Mouse (Mus musculus): ENCODE data around the gene Mapre3. TPM values are rescaled to one million over a fixed set of nuclear protein-coding genes. Genes with fewer than 3 reads are reported as not detected.

The Mapre3 gene
- total and polyA plus RNA-seq, 3 experiments = 0.28 to 2.3 (median 1.6) TPM

DNA sequence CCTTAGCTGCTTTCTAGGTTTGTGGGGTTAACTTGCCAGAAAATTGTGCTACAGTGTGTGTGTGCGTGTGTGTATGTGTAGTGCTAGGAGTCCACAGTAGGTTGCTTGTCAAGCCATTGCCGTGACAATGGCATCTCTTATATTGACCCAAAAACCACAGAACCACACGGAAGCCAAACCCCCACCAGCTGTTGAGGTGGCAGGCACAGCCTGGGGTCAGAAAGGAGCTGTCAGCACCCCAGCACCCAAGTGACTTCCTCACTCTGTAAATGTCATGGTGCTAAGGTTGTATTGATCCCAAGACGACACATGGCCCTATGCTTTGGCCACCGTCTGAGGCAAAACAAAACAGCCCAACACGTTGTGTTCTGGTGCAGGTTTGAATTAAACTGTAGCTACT lies 15.5 kb upstream of the Mapre3 start:
- in situ Hi-C loops (cut with MboI; ENCODE audit: low pct_ligation_motif_present, low pct_unique_long_range_greater_than_20kb, low sequenced_read_pairs) = no loop called here

DNA sequence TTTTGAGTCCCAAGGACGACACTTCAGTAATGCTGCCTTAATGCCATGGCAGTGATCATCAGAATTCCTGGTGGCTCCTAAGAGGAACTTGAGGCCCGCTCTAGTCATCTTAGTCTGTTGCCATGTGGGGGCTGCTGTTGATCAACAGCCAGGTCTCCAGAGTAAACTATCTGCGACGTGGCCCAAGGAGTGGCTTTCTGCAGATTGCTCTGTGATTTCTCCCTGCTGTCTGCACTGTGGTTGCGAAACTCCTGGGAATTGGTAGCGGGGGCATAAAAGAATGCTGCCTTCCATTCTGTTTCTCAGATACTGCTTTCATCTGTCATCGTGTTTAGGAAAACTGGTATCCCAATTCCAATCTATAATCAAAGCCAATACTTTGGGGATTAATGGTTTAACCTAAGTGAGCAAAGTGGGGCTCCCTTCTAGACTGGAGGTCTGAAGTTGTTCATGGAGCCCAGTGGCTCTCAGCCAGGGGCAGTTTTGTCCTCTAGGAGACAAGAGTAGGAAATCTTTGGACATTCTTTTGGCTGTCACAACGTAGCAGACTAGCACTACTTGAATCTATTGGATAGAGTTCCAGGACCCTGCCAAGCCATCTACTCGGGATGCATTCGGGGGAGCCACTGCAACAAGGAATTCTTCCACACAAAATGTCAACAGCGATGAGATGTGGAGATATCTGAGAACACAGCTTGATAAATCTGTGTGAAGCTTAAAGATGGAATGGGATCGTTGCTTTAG lies 11.5 kb upstream of the Mapre3 start:
- in situ Hi-C loops (cut with MboI; ENCODE audit: low pct_ligation_motif_present, low pct_unique_long_range_greater_than_20kb, low sequenced_read_pairs) (loop anchor here (5.0 kb wide), 1 partner anchor 119 kb away; the partner anchor contains the start of gene Khk), dilution Hi-C loops (cut with MboI; ENCODE audit: extremely low pct_ligation_motif_present, extremely low pct_unique_long_range_greater_than_20kb, low sequenced_read_pairs) (no loop called here)
- Histone ChIP-seq H3K4me2 (ENCODE audit: insufficient read depth, low read depth, poor library complexity, severe bottlenecking) (no peak overlapping the region), H3K27me3 (replicated peaks) (peaks cover 64% of the 10 kb centered on the region), H3K27ac (ENCODE audit: insufficient read depth, low read depth) (no peak overlapping the region), H3K4me3 (replicated peaks in 1 of 3; ENCODE audit: low read depth in 2 of 3, low read length in 2 of 3, poor library complexity in 1 of 3) (no peak overlapping the region), H3K36me3 (replicated peaks in 1 of 2; ENCODE audit: control insufficient read depth in 1 of 2, insufficient read depth in 1 of 2, low read length in 1 of 2) (no peaks in the 10 kb centered on the region), H3K9me3 (replicated peaks; ENCODE audit: low read length) (no peaks in the 10 kb centered on the region), H3K79me2 (replicated peaks; ENCODE audit: control insufficient read depth, extremely low read depth, insufficient read depth, poor library complexity, severe bottlenecking) (no peaks in the 10 kb centered on the region), H3K4me1 (ENCODE audit: control insufficient read depth in 1 of 2, insufficient read depth in 2 of 2) (no peaks in the 10 kb centered on the region), H3K9ac (ENCODE audit: insufficient read depth, low read depth) (no peak overlapping the region)
- no peak for DNase-seq (ENCODE audit: extremely low read depth)
- TF ChIP-seq USF1 (IDR thresholded peaks at IDR 0.05; ENCODE audit: low read depth, low read length) (no peak), ELF1 (IDR thresholded peaks at IDR 0.05; ENCODE audit: low read depth, low read length) (no peak), MYC (IDR thresholded peaks at IDR 0.05; ENCODE audit: low read depth, low read length) (no peak), POLR2AphosphoS2 (IDR thresholded peaks at IDR 0.05; ENCODE audit: low read depth, low read length) (no peak), EP300 (IDR thresholded peaks at IDR 0.05; ENCODE audit: low read length) (no peak), MAZ (IDR thresholded peaks at IDR 0.05; ENCODE audit: low read depth, low read length) (no peak), NELFE (IDR thresholded peaks at IDR 0.05; ENCODE audit: low read depth, low read length) (no peak), JUN (IDR thresholded peaks at IDR 0.05; ENCODE audit: insufficient read depth, low read depth, low read length) (no peak), RCOR1 (conservative IDR thresholded peaks at IDR 0.05; ENCODE audit: low read depth, low read length) (no peak), ZKSCAN1 (IDR thresholded peaks at IDR 0.05; ENCODE audit: borderline replicate concordance, low read depth, low read length) (no peak), ZNF384 (IDR thresholded peaks at IDR 0.05; ENCODE audit: low read depth, low read length) (no peak), UBTF (IDR thresholded peaks at IDR 0.05; ENCODE audit: low read depth, low read length) (no peak)

More for the DNA sequence above, 15.5 kb upstream of the Mapre3 start:
- Histone ChIP-seq H3K79me2 (replicated peaks; ENCODE audit: control insufficient read depth, extremely low read depth, insufficient read depth, poor library complexity, severe bottlenecking) (no peaks in the 10 kb centered on the region), H3K4me2 (ENCODE audit: insufficient read depth, low read depth, poor library complexity, severe bottlenecking) (no peak overlapping the region), H3K9ac (ENCODE audit: insufficient read depth, low read depth) (no peak overlapping the region), H3K4me1 (ENCODE audit: control insufficient read depth in 1 of 2, insufficient read depth in 2 of 2) (0 out of 4 replicates have a peak, but pooled peaks cover 0 to 5% of the 10 kb centered on the region in 2 experiments), H3K27me3 (replicated peaks) (peaks cover 88% of the 10 kb centered on the region), H3K4me3 (replicated peaks in 1 of 3; ENCODE audit: low read depth in 2 of 3, low read length in 2 of 3, poor library complexity in 1 of 3) (no peak overlapping the region), H3K27ac (ENCODE audit: insufficient read depth, low read depth) (no peak overlapping the region), H3K9me3 (replicated peaks; ENCODE audit: low read length) (no peaks in the 10 kb centered on the region), H3K36me3 (replicated peaks in 1 of 2; ENCODE audit: control insufficient read depth in 1 of 2, insufficient read depth in 1 of 2, low read length in 1 of 2) (no peaks in the 10 kb centered on the region)
- no peak for DNase-seq (ENCODE audit: extremely low read depth)
- dilution Hi-C loops (cut with MboI; ENCODE audit: extremely low pct_ligation_motif_present, extremely low pct_unique_long_range_greater_than_20kb, low sequenced_read_pairs) = no loop called here
- TF ChIP-seq ETS1 (conservative IDR thresholded peaks at IDR 0.05; ENCODE audit: low read depth, low read length) (no peak), KAT2A (IDR thresholded peaks at IDR 0.05; ENCODE audit: insufficient replicate concordance, low read length) (no peak), ZKSCAN1 (IDR thresholded peaks at IDR 0.05; ENCODE audit: borderline replicate concordance, low read depth, low read length) (no peak), CHD1 (IDR thresholded peaks at IDR 0.05; ENCODE audit: low read depth, low read length) (no peak), TBP (conservative IDR thresholded peaks at IDR 0.05; ENCODE audit: low read depth, low read length) (no peak), MAX (IDR thresholded peaks at IDR 0.05; ENCODE audit: low read length) (no peak), IRF4 (IDR thresholded peaks at IDR 0.05; ENCODE audit: low read depth, low read length) (no peak), RCOR1 (conservative IDR thresholded peaks at IDR 0.05; ENCODE audit: low read depth, low read length) (no peak), POLR2AphosphoS2 (IDR thresholded peaks at IDR 0.05; ENCODE audit: low read depth, low read length) (no peak), MYC (IDR thresholded peaks at IDR 0.05; ENCODE audit: low read depth, low read length) (no peak), SMC3 (IDR thresholded peaks at IDR 0.05; ENCODE audit: low read depth, low read length) (no peak)

Measured in CH12.LX (cell line).